Mouse (Mus musculus) cerebellum, adult 2 months (tissue): ENCODE results near the gene Drd1.

ENCODE experiments used
- CTCF ChIP-seq: fragments of 200-500 bp; IDR thresholded peaks from 2 replicates; pipeline ENCODE4 v1.5.1; 2011; ENCODE audit warnings: low read depth, mild to moderate bottlenecking, control low read depth, low read length, moderate library complexity, borderline replicate concordance; ENCODE audit not compliant: insufficient read depth
- POLR2A ChIP-seq: fragments of 200-500 bp; IDR thresholded peaks from 2 replicates; pipeline ENCODE4 v1.6.1; 2011; ENCODE audit warnings: low read length, control low read depth, borderline replicate concordance; ENCODE audit not compliant: insufficient read depth

DNA sequence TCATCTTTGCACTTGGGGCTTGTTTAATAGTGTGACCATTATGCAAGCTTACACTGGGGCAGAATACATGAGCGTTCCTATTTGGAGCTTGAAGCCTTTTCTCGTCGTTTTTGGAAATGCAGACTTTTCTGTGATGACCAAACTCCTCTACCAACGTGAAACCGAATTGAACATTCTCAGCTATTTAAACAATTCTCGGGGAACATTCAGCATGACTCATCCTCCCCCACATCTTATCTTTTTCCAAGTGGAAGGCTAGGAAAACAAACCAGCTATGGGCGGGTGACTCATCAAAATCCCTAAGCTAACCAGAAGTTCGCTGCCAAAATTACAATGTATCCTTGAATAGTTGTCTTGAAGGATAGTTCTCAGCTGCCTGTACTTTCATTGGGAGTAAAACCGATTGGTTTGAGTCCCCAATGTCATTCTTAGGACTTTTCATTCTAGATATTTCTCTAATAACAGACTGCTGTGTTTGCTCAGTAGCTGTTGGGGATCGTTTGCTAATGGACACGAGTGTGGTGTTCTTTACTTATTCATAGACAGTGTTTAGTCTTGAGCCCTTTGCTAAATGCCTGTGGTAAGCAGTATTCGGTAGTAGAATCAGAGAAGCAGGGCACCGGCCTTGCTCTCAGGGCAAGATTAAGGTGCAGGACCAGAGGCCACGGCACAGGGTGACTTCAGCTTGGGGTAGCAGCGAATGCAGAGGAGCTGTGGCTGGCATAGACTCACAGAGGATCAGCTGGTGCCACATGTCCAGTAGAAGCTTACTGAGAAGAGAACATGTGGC, 45.7 kb upstream of the Drd1 start:
- no peak for TF ChIP-seq POLR2A
- TF ChIP-seq CTCF, result no peak
